Mouse (Mus musculus) liver, embryonic 16.5 days (tissue): ENCODE measurements around the gene Etfbkmt. TPM values are rescaled to one million over a fixed set of nuclear protein-coding genes. Genes with fewer than 3 reads are reported as not detected.
A peak's percentile ranks its signal among the peaks of the same experiment; 100 is the strongest.
"Not testable (repeated sequence)": the region's sequence is repeated elsewhere in the genome, so short reads cannot be mapped to it uniquely, and the experiment has no call there.

Experiments used
- ATAC-seq: fragments of 200-750 bp; cut with Nextera tagmentation; 2 replicates; pipeline ENCODE4 v1.8.0; 2017; ENCODE audit warnings: low read depth, mild to moderate bottlenecking, moderate number of reproducible peaks, moderate library complexity
- H3K27ac ChIP-seq: fragments of 300-500 bp; sonication (generic); 2 replicates; pipeline ENCODE4 v1.5.1; 2014; ENCODE audit warnings: mild to moderate bottlenecking, low read length
- H3K27me3 ChIP-seq: fragments of 300-500 bp; sonication (generic); 2 replicates; pipeline ENCODE4 v1.6.1; 2014; ENCODE audit warnings: low read depth, low read length, mixed read lengths; ENCODE audit not compliant: control insufficient read depth, insufficient read depth
- H3K36me3 ChIP-seq: fragments of 300-500 bp; sonication (generic); 2 replicates; pipeline ENCODE4 v1.6.1; 2014; ENCODE audit warnings: mild to moderate bottlenecking; ENCODE audit not compliant: control insufficient read depth, insufficient read depth
- H3K4me1 ChIP-seq: fragments of 300-500 bp; sonication (generic); 2 replicates; pipeline ENCODE4 v1.6.1; 2014; ENCODE audit warnings: low read depth, low read length, mixed read lengths; ENCODE audit not compliant: control insufficient read depth
- H3K4me2 ChIP-seq: fragments of 300-500 bp; sonication (generic); 2 replicates; pipeline ENCODE4 v1.6.1; 2014; ENCODE audit warnings: low read depth, low read length, mixed read lengths
- H3K4me3 ChIP-seq: fragments of 300-500 bp; sonication (generic); 2 replicates; pipeline ENCODE4 v1.5.1; 2014; ENCODE audit warnings: low read depth, mild to moderate bottlenecking, low read length
- H3K9ac ChIP-seq: fragments of 300-500 bp; sonication (generic); 2 replicates; pipeline ENCODE4 v1.6.1; 2014; ENCODE audit warnings: low read depth, low read length
- H3K9me3 ChIP-seq: fragments of 300-500 bp; sonication (generic); replicated peaks from 2 replicates; pipeline ENCODE4 v1.6.1; 2016; ENCODE audit warnings: low read length; ENCODE audit not compliant: control insufficient read depth
- WGBS: fragments of 180-500 bp; shearing (Covaris S2); extraction: QIAGEN DNeasy Blood & Tissue Kit; methylation state at CpG from one replicate; pipeline ENCODE4 v1.1.7; 2014; ENCODE audit not compliant: insufficient replicate concordance; 5-methylcytosine and 5-hydroxymethylcytosine counted together
- polyA plus RNA-seq: library from polyadenylated mRNA; unstranded; fragments of >200 nt; fragmentation: Nextera tagmentation; extraction: Ambion mirVana; gene quantifications from 2 replicates; pipeline ENCODE4 v1.2.1, GENCODE M21; 2015

The Etfbkmt gene
- polyA plus RNA-seq, 1 experiment from 2014 or later = 15.7 TPM

DNA sequence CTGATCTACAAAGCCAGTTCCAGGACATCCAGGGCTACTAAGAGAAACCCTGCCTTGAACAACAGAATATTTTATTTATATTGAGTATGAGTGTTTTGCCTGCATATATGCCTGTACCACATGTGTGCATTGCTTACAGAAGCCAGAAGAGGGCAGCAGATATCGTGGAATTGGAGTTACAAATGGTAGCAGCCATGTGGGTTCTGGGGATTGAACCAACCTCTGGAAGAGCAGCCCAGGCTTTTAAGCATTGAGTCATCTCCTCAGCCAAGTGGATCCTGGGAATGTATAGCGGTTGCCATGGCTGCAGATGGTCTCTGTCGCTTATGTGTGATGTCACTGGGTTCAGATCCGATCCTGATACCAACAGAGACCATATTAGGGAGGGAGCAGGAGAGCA lies 13.0 kb upstream of the Etfbkmt start:
- ATAC-seq = peak; percentile 32
- WGBS = 55% methylated on average over 4 of the region's 4 CpGs

DNA sequence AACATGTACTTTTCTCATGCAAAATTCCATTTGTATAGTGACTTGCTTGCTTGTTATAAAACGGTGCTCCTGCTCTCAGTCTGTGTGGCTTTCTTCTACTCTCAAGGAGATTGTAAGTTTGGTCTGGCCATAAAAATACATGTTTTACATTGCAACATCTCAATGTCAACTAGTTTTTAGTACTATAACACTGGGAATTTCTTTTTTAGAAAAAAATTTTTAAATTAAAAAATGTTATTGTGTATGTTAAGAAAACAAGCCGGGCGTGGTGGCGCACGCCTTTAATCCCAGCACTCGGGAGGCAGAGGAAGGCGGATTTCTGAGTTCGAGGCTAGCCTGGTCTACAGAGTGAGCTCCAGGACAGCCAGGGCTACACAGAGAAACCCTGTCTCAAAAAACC lies 9.8 kb upstream of the Etfbkmt start, which contains the start of gene Gm10203:
Gene Gm10203 (plus strand): TSS at position 301 of the 400 bp plus-strand sequence.
- not testable (repeated sequence) for H3K27me3 ChIP-seq, H3K9me3 ChIP-seq, H3K9ac ChIP-seq, H3K36me3 ChIP-seq, H3K4me2 ChIP-seq, ATAC-seq, H3K4me3 ChIP-seq, H3K4me1 ChIP-seq, H3K27ac ChIP-seq
- WGBS = 79% methylated on average over 8 of the region's 8 CpGs

More for the DNA sequence above, 13.0 kb upstream of the Etfbkmt start:
- Histone ChIP-seq H3K27me3 (no peaks in the 10 kb centered on the region), H3K4me2 (no peak overlapping the region), H3K4me1 (no peaks in the 10 kb centered on the region), H3K27ac (no peak overlapping the region), H3K9ac (no peak overlapping the region), H3K9me3 (no peaks in the 10 kb centered on the region), H3K36me3 (no peaks in the 10 kb centered on the region), H3K4me3 (no peak overlapping the region)

DNA sequence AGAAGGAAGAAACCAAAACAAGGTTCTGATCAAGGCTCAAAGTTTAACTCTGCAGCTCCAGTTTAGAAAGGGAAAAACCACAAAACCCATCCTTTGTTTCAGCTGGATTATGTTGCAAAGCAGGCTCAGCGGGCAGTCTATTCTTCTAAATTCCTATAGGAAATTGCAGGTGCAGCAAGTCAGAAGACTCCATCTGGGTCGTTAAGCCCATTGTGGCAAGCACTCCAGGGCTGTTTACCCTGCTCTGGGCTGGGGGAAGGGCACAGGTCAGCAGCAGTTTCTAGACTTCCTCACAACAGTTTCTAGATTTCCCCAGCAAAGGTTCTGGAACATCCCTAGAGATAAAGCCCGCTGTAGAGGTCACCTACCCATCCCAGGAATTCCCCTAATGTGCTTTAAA lies 8.5 kb upstream of the Etfbkmt start:
- H3K4me3 ChIP-seq = no peak overlapping the region
- no peak overlapping the region for H3K4me2 ChIP-seq
- no peak overlapping the region for H3K9ac ChIP-seq
- H3K4me1 ChIP-seq = no peaks in the 10 kb centered on the region
- no peak overlapping the region for H3K27ac ChIP-seq
- no peaks in the 10 kb centered on the region for H3K36me3 ChIP-seq
- WGBS = 26% methylated on average over 3 of the region's 3 CpGs
- ATAC-seq = no peak
- no peaks in the 10 kb centered on the region for H3K9me3 ChIP-seq
- no peaks in the 10 kb centered on the region for H3K27me3 ChIP-seq

DNA sequence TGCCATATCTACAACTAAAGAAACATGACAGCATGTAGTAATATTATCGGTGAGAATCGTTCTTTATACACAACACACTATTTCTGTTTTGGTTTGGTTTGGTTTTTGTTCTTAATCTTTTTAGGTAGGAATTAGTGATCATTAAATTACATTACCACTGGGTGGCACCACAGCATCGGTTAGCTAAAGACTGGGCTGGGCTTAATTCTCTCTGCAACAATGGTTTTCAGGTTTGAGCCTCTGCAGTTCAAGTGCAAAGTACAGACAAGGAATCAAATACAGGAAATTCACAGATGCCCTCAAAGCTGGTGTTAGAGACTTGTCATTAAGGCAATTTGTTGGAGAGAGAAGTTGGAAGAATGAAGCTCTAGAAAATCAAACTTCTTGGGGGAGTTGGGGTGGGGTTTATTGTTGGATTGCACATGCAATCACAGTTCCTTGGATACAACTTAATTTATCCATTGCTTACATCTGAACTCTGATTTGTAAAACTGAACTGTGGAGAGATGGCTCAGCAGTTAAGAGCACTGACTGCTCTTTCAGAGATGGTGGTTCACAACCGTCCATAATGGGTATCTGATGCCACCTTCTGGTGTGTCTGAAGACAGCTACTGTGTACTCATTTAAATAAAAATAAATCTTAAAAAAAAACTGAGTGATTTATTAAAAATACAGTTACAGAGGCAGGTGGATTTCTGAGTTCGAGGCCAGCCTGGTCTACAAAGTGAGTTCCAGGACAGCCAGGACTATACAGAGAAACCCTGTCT lies 7.2 kb upstream of the Etfbkmt start:
- H3K9me3 ChIP-seq = no peaks in the 10 kb centered on the region
- H3K4me3 ChIP-seq = no peak overlapping the region
- WGBS = 19% methylated on average over 5 of the region's 5 CpGs
- no peak overlapping the region for H3K4me2 ChIP-seq
- H3K4me1 ChIP-seq = no peaks in the 10 kb centered on the region
- no peaks in the 10 kb centered on the region for H3K36me3 ChIP-seq
- no peak overlapping the region for H3K27ac ChIP-seq
- no peak overlapping the region for H3K9ac ChIP-seq
- no peaks in the 10 kb centered on the region for H3K27me3 ChIP-seq
- ATAC-seq = peak; percentile 48

DNA sequence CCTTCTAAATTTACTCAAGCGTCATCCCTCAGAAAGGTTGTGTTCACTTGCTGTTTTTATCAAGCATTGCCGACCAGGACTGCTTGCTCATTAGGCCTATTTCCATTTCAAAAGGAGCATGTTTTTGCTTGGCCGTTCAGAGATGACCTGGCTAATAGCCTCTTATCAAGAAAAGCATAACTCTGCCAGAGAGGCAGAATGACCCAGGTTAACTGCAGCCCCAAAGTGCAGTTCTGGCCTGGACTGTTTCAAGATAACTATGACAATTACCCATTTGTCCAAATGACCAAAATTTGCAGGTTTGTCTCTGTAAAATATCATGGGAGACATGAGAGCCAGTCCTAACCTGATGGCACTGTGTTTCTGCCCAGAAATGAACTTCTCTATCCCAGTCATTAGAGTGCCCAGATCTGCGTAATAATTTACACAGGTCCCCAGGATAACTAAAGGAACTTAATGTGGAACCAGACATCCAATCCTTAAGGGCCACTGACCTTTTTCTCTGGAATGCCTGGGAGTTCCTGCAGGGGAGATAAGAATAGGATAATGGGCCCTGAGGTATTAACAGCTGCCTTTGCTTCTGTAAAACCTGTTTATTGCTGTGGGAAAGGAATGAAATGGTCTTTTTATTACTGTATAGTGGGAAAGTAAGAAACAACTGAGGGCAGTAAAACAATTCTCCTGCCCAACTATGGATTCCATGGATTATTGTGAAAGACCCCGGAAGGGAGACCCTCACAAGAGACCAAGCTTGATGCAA lies 5.1 kb upstream of the Etfbkmt start:
- Histone ChIP-seq H3K9me3 (no peaks in the 10 kb centered on the region), H3K4me1 (no peaks in the 10 kb centered on the region), H3K27me3 (no peaks in the 10 kb centered on the region), H3K27ac (no peak overlapping the region), H3K4me3 (no peak overlapping the region), H3K4me2 (no peak overlapping the region), H3K9ac (no peak overlapping the region), H3K36me3 (no peaks in the 10 kb centered on the region)
- ATAC-seq = no peak; the same call in 1 of the 2 replicates
- 35% methylated on average over 5 of the region's 5 CpGs for WGBS

DNA sequence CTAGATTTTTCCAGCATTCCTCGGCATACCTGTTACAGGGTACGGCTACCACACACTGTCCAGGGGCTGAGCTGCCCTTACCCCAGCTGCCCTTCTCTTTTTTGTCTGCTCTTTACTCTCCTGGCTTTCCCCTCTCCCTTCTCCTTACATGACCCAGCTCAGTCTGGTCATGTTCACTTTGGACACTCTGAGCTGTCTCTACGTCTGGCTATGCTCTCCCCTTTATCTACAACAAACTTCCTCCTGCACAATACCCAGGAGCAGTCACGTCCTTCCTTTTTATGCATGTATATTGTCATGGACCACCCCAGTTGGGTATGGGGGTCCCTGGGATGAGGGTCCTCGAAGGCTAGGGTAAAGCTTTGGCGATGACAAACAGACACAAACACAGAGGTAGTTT lies 4.0 kb upstream of the Etfbkmt start:
- Histone ChIP-seq H3K4me2 (no peak overlapping the region), H3K27ac (no peak overlapping the region), H3K4me3 (no peak overlapping the region), H3K27me3 (no peaks in the 10 kb centered on the region), H3K36me3 (no peaks in the 10 kb centered on the region), H3K9ac (no peak overlapping the region), H3K4me1 (no peaks in the 10 kb centered on the region), H3K9me3 (no peaks in the 10 kb centered on the region)
- no peak for ATAC-seq
- WGBS = 48% methylated on average over 6 of the region's 6 CpGs

DNA sequence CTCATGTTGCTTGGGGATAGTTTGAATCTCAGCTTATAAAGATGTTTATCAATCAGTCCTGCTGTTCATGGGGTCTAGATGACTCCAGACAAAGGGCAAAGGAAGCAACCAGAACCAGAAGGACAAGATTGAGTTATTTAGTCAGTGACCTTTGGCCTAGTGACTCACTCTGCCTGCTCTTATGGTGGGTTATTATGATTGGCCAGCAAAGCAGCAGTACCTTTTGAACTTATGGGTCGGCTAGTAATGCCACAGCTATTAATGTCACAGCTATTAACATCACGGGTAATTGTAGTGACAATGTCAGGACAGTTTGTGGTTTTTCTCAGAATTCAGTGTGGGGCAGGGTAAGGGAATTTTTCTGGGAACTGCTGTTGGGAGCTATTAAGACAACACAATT lies 1.7 kb upstream of the Etfbkmt start:
- no peak for ATAC-seq
- Histone ChIP-seq H3K4me2 (no peak overlapping the region), H3K27me3 (no peaks in the 10 kb centered on the region), H3K27ac (no peak overlapping the region), H3K9me3 (no peaks in the 10 kb centered on the region), H3K4me3 (no peak overlapping the region), H3K4me1 (peaks cover 9% of the 10 kb centered on the region), H3K36me3 (no peaks in the 10 kb centered on the region), H3K9ac (no peak overlapping the region)
- 50% methylated on average over 2 of the region's 2 CpGs for WGBS

DNA sequence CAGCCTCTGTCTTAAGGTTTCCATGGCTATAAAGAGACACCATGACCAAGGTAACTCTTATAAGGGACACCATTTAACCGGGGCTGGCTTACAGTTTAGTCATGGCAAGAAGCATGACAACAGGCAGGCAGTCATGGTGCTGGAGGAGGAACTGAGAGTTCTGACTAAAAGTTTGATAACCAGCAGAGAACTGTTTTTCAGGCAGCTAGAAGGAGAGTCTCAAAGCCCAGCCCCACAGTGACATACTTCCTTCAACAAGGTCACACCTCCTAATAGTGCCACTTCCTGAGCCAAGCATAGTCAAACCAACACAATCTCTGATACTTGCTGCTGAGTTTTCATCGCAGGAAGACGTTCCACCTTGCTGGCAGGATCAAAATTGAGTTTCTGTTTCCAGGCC lies 638 bp upstream of the Etfbkmt start:
- H3K4me2 ChIP-seq = no peak overlapping the region
- no peak overlapping the region for H3K4me3 ChIP-seq
- H3K4me1 ChIP-seq = peaks cover 9% of the 10 kb centered on the region
- no peaks in the 10 kb centered on the region for H3K27me3 ChIP-seq
- no peak for ATAC-seq
- no peaks in the 10 kb centered on the region for H3K9me3 ChIP-seq
- H3K27ac ChIP-seq = no peak overlapping the region
- no peaks in the 10 kb centered on the region for H3K36me3 ChIP-seq
- H3K9ac ChIP-seq = no peak overlapping the region
- WGBS = 67% methylated on average over 3 of the region's 3 CpGs
